Mouse (Mus musculus) midbrain, embryonic 10.5 days (tissue): ENCODE measurements around the gene Tmem107. TPM values are rescaled to one million over a fixed set of nuclear protein-coding genes. Genes with fewer than 3 reads are reported as not detected.

Source experiments
- DNase-seq: peaks from one replicate; pipeline ENCODE4 v3.0.0-alpha.2; 2017; ENCODE audit warnings: low spot score
- H3K27ac ChIP-seq: fragments of 300-500 bp; sonication (generic); replicated peaks from 2 replicates; pipeline ENCODE4 v1.5.1; 2016; ENCODE audit warnings: mild to moderate bottlenecking
- H3K27me3 ChIP-seq: fragments of 300-500 bp; sonication (generic); 2 replicates; pipeline ENCODE4 v1.6.1; 2016; ENCODE audit warnings: low read depth, mild to moderate bottlenecking; ENCODE audit not compliant: poor library complexity, severe bottlenecking
- H3K36me3 ChIP-seq: fragments of 300-500 bp; sonication (generic); 2 replicates; pipeline ENCODE4 v1.6.1; 2016; ENCODE audit warnings: mild to moderate bottlenecking, moderate library complexity
- H3K4me1 ChIP-seq: fragments of 300-500 bp; sonication (generic); 2 replicates; pipeline ENCODE4 v1.6.1; 2016
- H3K4me3 ChIP-seq: fragments of 300-500 bp; sonication (generic); 2 replicates; pipeline ENCODE4 v1.5.1; 2016; ENCODE audit warnings: mild to moderate bottlenecking, moderate library complexity
- H3K9me3 ChIP-seq: fragments of 300-500 bp; sonication (generic); replicated peaks from 2 replicates; pipeline ENCODE4 v1.6.1; 2016; ENCODE audit warnings: mild to moderate bottlenecking
- WGBS: fragments of 180-500 bp; shearing (Covaris S2); methylation state at CpG from one replicate; pipeline ENCODE4 v1.1.7; 2016; 5-methylcytosine and 5-hydroxymethylcytosine counted together
- polyA plus RNA-seq: library from polyadenylated mRNA; unstranded; fragments of >200 nt; fragmentation: Nextera tagmentation; extraction: Ambion mirVana; gene quantifications from 2 replicates; pipeline ENCODE4 v1.2.1, GENCODE M21; 2016

The Tmem107 gene
- polyA plus RNA-seq, 1 experiment from 2014 or later = 64.8 TPM

GRCm38 (mm10) chr11:69062194-69062760 lies 8.3 kb upstream of the Tmem107 start:
- Histone ChIP-seq H3K27ac (peak overlapping the region; percentile 63), H3K27me3 (peaks cover 12% of the 10 kb centered on the region), H3K4me3 (peak overlapping the region; percentile 86), H3K4me1 (peaks cover 63% of the 10 kb centered on the region), H3K36me3 (no peaks in the 10 kb centered on the region), H3K9me3 (no peaks in the 10 kb centered on the region)
- under 1% methylated on average over 17 of the region's 17 CpGs for WGBS
- DNase-seq = peak; percentile 69

GRCm38 (mm10) chr11:69062761-69063224 lies 7.8 kb upstream of the Tmem107 start:
- WGBS = under 1% methylated on average over 19 of the region's 19 CpGs
- Histone ChIP-seq H3K27me3 (peaks cover 15% of the 10 kb centered on the region), H3K4me1 (peaks cover 63% of the 10 kb centered on the region), H3K9me3 (no peaks in the 10 kb centered on the region), H3K27ac (peak overlapping the region; percentile 73), H3K36me3 (no peaks in the 10 kb centered on the region), H3K4me3 (peak overlapping the region; percentile 86)
- peak; percentile 92 for DNase-seq

- peak; percentile 92 for DNase-seq
- under 1% methylated on average over 31 of the region's 31 CpGs for WGBS
- Histone ChIP-seq H3K9me3 (no peaks in the 10 kb centered on the region), H3K27me3 (peaks cover 16% of the 10 kb centered on the region), H3K4me3 (peak overlapping the region; percentile 86), H3K36me3 (no peaks in the 10 kb centered on the region), H3K4me1 (peaks cover 55% of the 10 kb centered on the region), H3K27ac (peak overlapping the region; percentile 87)
Observed at GRCm38 (mm10) chr11:69063413-69064201, 7.0 kb upstream of the Tmem107 start.

GRCm38 (mm10) chr11:69064259-69065133 lies 6.1 kb upstream of the Tmem107 start:
- Histone ChIP-seq H3K27ac (peak overlapping the region; percentile 87), H3K4me1 (peaks cover 53% of the 10 kb centered on the region), H3K9me3 (no peaks in the 10 kb centered on the region), H3K36me3 (no peaks in the 10 kb centered on the region), H3K27me3 (peaks cover 16% of the 10 kb centered on the region), H3K4me3 (peak overlapping the region; percentile 86)
- DNase-seq = no peak
- WGBS = 40% methylated on average over 9 of the region's 9 CpGs

GRCm38 (mm10) chr11:69065394-69065925 lies 5.1 kb upstream of the Tmem107 start:
- Histone ChIP-seq H3K4me3 (peak overlapping the region; percentile 59), H3K36me3 (no peaks in the 10 kb centered on the region), H3K27me3 (peaks cover 16% of the 10 kb centered on the region), H3K9me3 (no peaks in the 10 kb centered on the region), H3K4me1 (peaks cover 56% of the 10 kb centered on the region), H3K27ac (no peak overlapping the region)
- no peak for DNase-seq
- 49% methylated on average over 3 of the region's 3 CpGs for WGBS

GRCm38 (mm10) chr11:69066163-69066861 lies 4.3 kb upstream of the Tmem107 start:
- Histone ChIP-seq H3K9me3 (no peaks in the 10 kb centered on the region), H3K27ac (peak overlapping the region; percentile 69), H3K4me1 (peaks cover 53% of the 10 kb centered on the region)

GRCm38 (mm10) chr11:69066956-69067355 lies 3.6 kb upstream of the Tmem107 start:
- Histone ChIP-seq H3K4me3 (peak overlapping the region; percentile 59), H3K9me3 (no peaks in the 10 kb centered on the region), H3K27me3 (peaks cover 9% of the 10 kb centered on the region; the same call in 1 of the 2 replicates), H3K27ac (no peak overlapping the region; the same call in 1 of the 2 replicates), H3K36me3 (no peaks in the 10 kb centered on the region), H3K4me1 (peaks cover 53% of the 10 kb centered on the region)
- WGBS = 10% methylated on average over 8 of the region's 8 CpGs
- peak; percentile 86 for DNase-seq

More at GRCm38 (mm10) chr11:69066163-69066861, 4.3 kb upstream of the Tmem107 start:
- Histone ChIP-seq H3K36me3 (no peaks in the 10 kb centered on the region), H3K27me3 (peaks cover 13% of the 10 kb centered on the region), H3K4me3 (peak overlapping the region; percentile 59)
- WGBS = 1% methylated on average over 29 of the region's 29 CpGs
- peak; percentile 44 for DNase-seq

- no peaks in the 10 kb centered on the region for H3K9me3 ChIP-seq
- no peak overlapping the region for H3K27ac ChIP-seq
- no peak for DNase-seq
- H3K4me3 ChIP-seq = no peak overlapping the region
- H3K4me1 ChIP-seq = peaks cover 59% of the 10 kb centered on the region
- no peaks in the 10 kb centered on the region for H3K36me3 ChIP-seq
- WGBS = 63% methylated on average over 6 of the region's 6 CpGs
- peaks cover 9% of the 10 kb centered on the region; the same call in 1 of the 2 replicates for H3K27me3 ChIP-seq
Observed at GRCm38 (mm10) chr11:69067601-69068000, 3.0 kb upstream of the Tmem107 start.

- H3K27ac ChIP-seq = peak overlapping the region; percentile 97
- peaks cover 9% of the 10 kb centered on the region; the same call in 1 of the 2 replicates for H3K27me3 ChIP-seq
- DNase-seq = no peak
- peak overlapping the region; percentile 69 for H3K4me3 ChIP-seq
- WGBS = 1% methylated on average over 13 of the region's 13 CpGs
- no peaks in the 10 kb centered on the region for H3K36me3 ChIP-seq
- H3K9me3 ChIP-seq = no peaks in the 10 kb centered on the region
- peaks cover 59% of the 10 kb centered on the region for H3K4me1 ChIP-seq
Observed at GRCm38 (mm10) chr11:69070093-69070492, 513 bp upstream of the Tmem107 start.

GRCm38 (mm10) chr11:69071262-69071661 lies 656 bp downstream of the Tmem107 start:
- Histone ChIP-seq H3K4me1 (peaks cover 53% of the 10 kb centered on the region), H3K4me3 (peak overlapping the region; percentile 69), H3K27me3 (peaks cover 4% of the 10 kb centered on the region; the same call in 1 of the 2 replicates), H3K36me3 (no peaks in the 10 kb centered on the region), H3K27ac (peak overlapping the region; percentile 97), H3K9me3 (no peaks in the 10 kb centered on the region)
- no peak for DNase-seq
- 22% methylated on average over 9 of the region's 9 CpGs for WGBS

- peaks cover 44% of the 10 kb centered on the region for H3K4me1 ChIP-seq
- H3K4me3 ChIP-seq = peak overlapping the region; percentile 69
- H3K36me3 ChIP-seq = no peaks in the 10 kb centered on the region
- no peak for DNase-seq
- 84% methylated on average over 11 of the region's 11 CpGs for WGBS
- peak overlapping the region; percentile 98 for H3K27ac ChIP-seq
- peaks cover 4% of the 10 kb centered on the region; the same call in 1 of the 2 replicates for H3K27me3 ChIP-seq
- H3K9me3 ChIP-seq = no peaks in the 10 kb centered on the region
Observed at GRCm38 (mm10) chr11:69072234-69072633, 1.6 kb downstream of the Tmem107 start.
